Mouse (Mus musculus): Measurements from ENCODE around the gene Dcakd.
"Not testable (repeated sequence)": the region's sequence is repeated elsewhere in the genome, so short reads cannot be mapped to it uniquely, and the experiment has no call there.

The Dcakd gene

DNA sequence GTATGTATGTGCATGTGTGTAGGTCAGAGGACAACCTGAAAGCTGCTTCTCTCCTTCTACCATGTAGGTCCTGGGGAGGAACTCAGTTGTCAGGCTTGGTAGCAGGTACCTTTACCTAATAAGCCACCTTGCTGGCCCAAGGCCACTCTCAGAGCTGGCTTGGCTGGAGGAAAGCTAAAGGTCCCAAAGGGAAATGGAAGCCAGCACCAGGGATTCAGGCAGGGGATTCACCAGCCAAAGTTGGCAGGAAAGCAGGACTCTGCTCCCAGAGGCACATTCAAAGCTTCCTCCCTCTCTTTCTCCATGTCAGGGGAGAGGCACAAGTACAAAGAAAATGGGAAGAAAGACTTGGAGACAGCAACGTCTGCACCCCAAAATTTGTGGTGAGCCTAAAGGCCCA lies 23.3 kb downstream of the Dcakd start:
- no peak for DNase-seq

DNA sequence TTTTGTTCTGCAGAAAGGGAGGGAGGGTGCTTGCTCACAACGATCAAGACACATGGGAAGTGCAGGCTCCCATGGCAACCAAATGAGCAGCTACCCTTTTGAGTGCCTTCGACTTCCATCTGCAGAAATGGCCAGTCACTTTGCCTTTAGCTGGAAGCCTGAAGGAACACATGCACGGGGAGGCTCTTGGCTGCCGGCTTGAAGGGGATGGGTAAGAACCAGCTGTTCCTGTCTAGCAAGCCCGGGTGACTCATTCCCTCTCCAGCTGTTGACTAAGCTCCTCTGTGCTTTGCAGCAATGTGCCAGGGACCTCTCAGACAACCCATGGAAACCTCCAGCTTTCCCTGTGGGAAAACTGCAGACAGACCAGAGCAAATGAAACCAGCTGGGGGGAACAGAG lies 24.9 kb downstream of the Dcakd start:
- DNase-seq, result peak; percentile 76 to 82

DNA sequence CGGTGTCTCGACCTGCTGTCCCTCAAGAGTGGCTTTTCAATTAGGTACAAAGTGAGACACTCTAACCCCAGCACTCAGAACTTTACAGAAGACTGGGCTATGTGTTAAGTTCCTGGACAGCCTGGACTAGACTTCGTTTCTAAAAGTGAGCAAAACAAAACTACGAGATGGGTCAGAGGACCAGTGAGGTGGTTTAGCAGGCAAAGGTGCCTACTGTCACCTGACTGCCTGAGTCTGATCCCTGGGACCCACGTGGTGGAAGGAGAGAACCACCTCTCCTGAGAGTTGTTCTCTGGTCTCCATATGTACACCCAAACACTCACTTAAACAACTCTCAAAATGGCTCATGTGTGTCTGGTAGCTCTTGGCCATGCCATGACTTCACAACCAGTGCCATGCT lies 27.1 kb downstream of the Dcakd start:
- DNase-seq, result no peak

DNA sequence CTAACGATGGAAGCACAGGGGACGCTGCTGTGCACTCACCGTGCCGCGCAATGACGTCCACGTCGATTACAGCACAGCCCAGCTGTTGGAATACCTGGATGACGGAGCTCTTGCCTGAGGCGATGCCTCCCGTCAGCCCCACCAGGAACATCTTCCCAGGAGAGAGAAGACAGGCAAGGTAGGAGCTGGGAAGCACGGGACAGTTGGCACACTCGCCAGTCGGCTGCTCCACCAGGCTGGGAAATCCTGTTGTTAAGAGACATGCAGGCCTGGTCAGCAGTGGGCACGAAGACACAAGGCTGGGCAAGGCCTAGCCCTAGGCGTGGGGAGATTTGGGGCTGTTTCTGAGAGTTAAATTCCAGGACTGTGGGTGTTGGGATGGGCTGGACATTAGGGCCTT lies 28.0 kb downstream of the Dcakd start:
- no peak for DNase-seq

DNA sequence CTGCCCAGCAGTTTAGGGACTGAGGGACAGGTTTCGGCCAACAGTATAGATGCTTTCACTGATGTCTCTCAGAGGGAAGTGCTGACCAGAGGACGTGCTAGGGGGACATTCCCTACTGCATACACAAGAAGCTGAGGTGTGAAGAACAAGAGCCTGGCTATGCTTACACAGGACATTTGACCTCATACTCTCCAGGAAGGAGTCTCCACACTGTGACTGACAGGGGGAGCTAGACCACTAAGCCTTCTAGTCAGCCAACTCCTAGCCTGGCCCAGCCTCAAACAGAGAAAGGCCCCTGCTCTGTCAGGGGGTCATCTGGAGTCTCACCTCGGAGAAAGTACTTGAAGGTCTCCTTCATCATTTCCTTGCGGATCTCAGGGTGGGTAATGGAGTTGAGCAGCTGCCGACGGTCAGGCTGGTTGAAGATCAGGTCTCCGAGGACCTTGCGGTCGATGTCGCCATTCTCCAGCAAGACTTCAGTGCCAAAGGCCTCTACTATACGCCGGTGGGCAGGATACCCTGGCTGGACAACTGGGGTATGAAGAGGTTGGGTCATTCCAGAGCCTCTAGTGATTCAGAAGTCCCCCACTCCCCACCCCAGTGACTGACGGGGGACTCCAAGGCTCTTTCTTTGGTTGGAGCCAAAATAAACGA lies 28.7 kb downstream of the Dcakd start:
- no peak for DNase-seq

DNA sequence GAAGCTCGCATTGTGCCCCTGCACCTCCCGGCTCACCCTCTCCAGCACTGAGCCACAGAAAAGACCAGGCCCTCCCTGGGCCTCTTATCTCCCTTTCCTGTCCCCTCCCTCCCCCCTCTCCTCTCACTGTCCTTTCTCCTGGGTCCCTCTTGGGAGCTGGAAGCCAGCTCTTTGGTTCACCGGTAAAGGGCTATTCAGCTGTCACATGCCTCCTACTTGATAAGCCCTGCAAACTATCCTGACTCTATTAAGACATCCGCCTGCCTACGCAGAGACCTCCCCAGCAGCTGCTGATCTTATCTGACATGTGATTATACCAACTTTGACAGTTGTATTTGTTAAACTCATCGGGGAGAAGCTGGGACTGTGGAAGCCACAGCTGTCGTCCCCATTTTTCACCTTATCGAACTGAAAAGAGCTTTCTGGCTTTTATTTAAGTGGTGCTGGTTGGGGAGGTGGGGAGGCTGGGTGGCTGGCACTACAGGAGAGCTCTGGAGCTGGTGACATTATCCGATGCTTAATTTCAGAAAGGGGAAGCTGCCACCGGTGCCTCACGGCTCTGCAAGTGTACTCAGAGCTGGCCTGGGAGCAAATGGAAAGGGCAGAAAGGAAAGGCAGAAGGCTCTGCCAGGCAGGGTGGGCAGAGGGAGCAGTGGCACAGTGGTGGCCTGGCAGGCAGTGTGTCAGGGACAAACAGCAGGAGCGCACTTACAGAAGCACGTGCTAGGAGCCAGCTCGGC lies 29.4 kb downstream of the Dcakd start:
- no peak for DNase-seq

DNA sequence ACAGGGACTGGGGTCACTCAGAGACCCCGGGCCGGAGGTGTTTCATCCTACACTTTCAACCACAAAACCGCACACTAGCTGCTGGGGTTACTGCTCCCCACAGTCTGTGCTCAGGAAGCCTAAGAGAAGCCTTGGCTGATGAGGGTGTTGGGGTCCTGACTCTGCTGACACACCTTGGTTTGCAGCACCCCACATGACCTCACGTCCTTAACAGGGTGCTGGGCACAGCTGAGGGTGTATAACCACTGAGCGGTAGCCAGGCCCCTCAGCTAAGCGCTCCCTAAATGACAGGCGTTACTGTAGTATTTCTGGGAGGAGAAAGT lies 29.9 kb downstream of the Dcakd start:
- DNase-seq, result no peak

DNA sequence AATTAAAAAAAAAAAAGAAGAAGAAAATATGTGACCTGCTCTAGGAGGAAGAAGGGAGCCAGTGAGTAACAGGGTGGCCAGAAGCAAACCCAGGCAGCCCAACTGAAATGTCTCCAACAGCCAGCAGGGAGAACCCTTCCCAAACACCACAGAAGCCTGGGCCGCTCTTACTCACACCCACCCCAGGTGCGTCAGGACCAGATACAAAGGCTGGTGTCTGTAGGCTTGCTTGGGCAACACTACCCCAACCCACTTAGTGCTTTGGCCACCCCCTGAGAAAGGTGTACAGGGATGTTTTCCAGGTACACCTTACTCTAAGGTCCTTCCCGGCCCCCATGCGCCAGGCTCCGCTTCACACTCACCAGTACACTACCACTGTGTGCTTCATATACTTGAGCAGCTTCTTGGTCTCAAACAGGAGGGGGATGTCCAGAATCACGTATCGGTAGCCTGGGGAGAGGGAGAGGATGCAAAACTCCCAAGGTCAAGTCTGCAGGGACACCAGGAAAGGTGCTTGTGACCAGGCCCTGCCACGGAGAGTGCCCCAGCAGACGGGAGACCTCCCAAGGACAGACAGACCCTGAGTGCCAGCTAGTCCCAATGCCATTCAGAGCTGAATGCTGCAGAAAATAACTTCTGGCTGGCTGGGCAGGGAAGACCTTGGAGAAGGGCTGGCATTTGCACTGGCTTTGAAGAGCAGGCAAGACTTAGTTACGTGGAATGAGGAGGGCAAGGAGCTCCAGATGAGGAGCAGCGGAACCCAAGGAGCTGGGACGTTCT lies 31.0 kb downstream of the Dcakd start:
- DNase-seq, result no peak

DNA sequence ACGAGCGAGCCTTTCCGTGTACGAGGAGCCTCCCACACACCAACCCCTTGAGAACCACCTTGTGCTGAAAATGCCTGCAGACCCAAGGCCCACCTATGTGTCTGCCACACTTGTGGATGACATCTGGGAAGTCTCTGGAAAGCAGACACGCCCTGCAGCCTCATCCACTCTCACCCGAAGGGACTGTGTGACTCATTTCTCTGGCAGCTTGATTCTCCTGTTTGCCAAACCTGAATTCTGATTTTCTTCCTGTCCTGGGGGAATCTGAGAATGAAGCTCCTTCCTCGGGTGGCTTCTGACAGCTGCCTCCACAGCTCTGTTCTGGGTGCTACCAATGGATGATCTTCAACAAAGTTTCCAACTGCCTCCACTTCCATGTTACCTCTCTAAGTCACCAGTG lies 31.7 kb downstream of the Dcakd start:
- DNase-seq, result no peak

DNA sequence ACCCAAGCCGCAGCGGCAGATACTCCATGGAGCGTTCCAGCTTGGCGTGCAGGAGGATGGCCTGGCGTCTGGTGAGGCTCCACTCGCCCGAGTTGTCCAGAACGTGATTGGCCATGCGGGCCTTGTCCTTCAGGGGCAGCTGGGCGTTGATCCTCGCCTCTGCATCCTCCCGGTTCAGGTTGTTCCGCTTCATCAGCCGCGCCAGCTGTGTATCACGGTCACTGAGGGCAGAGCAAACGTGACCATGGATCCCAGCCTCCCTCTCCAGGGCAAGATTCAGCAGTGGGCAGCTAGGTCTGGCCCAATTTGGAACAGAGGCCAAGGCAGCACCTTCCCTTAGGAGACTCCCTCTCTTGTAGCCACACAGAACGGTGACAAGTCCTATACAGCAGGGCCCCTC lies 33.2 kb downstream of the Dcakd start:
- DNase-seq, result peak; percentile 45 to 56

DNA sequence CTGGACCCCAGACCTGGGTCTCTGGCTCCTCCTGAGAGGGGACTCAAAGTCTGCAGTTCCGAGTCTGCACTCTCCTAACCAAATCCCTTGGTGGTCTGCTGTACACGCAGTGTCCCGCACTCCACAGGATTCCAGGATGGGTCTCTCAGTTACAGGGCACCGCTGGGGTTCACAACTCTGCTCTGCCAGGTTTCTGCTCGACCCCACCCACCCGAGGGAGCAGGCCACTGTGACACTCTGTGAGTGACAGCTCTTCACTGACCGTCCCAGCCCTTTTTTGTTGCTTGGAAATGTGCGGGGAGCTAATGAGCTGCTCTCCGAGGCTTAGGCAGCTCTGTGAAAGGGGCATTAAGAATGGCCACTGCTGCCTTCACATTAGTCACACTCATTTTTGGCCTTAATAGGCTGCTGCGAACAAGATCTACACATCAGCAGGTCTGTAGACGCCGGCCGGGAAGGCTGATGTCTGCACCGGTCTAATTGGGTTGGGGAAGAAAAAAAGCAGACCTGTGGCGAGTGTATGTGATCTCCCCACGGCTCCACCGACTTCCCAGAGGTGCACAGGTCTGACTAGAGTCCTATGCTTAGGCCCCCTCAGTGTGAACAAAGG lies 34.6 kb downstream of the Dcakd start:
- no peak for DNase-seq

DNA sequence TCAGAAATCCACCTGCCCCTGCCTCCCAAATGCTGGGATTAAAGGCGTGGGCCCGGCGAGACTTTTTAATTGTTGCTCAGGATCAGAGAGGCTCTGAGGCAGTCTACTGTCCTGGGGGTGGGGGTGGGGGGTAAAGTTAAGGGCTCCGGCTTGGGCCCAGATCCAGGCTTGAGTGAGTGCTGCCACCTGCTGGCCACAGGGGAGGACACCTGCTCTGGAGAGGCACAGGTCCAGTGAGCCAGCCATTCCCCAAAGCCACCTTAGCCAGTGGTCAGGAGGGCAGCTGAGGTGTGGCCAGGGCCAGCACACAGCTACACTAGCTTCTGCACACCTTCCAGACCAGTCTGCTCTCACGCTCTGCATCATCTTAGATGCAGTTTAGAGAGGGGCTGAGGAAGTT lies 35.2 kb downstream of the Dcakd start:
- DNase-seq, result peak; percentile 90 to 91

DNA sequence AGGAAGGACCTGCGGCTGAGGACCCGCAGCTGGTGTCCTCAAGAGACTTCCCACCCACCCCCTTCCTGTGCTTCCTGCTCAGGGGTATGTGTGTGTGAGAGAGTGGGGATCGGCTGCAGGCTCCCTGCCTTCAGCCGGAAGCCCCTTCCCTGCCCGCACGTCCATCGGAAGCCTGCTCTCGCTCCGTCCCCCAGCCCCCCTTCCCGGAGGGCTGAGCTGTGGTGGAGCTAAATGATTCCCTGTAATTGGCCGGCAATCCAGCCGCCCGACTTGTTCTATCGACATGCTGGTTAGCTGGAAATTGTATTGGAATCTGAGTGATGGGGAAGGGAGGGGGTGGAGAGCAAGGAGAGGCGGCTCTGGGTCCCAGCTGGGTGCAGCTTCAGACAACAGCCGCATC lies 36.5 kb downstream of the Dcakd start:
- DNase-seq, result peak; percentile 61 to 66

DNA sequence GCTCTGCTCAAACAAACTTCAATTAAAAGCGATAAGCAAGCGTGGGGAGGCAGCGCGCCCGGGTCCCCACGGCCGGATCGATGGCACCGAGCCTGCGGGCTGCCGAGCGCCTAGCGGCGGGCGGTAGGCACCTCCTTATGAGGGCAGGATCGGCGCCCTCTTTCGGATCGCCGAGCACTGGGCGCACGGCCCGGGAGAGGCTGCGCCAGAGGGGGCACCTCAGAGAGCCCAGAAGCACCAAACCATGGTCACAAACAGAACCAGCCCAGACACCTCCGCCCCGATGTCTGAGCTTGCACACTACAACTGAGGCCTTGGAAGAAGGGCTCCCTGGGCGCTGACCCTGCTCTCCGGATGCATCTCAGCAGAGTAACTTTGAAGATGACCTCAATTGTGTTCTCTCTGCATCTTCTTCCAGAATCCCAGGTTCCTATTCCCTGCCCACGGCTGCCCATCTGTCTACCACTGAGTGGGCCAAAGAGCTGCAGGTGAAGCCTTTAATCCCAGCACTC lies 37.9 kb downstream of the Dcakd start:
- DNase-seq, result peak; percentile 58 to 69

DNA sequence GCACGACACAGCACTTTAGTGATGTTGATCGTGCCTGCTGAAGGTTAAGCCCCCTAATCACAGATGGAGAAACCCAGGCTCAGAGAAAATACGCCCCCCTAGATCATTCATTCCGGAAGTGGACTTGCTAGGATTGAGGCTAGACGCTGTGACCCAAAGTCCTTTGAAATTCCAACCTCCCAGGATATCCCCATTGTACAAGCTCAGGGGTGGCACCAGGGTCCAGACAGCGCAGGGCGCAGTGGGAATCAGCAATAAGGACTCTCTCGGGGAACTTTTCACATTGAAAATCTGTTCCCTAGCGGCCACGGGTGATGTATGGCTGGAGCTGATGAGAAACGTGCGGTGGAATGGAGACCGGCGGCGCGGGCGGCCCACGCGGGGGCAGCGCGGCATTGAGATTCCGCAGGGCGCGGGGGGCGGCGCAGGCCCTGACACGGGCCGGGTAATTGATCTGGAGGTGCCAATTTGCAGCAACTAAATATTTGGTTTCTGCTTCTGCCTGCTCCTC lies 38.4 kb downstream of the Dcakd start:
- DNase-seq, result peak; percentile 27 to 56

DNA sequence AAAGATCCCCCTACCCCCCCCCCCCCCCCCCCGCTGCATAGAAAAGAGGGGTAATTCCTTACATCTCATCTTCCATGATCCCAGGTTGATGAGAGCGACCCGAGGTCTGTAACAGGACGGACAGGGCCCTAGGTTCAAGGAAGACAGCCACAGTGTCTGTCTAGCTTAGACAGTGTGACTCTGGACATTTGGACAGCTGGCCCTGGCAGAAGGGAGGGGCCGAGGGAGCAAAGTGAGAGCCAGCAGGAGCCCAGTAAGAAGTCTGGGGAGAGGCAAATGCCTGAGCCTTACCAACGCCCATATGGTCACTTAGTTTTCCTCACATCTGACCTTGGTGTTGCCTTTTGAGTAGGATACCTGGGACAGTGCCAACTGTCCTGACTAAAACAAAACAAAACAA lies 43.0 kb downstream of the Dcakd start:
- no peak for DNase-seq

DNA sequence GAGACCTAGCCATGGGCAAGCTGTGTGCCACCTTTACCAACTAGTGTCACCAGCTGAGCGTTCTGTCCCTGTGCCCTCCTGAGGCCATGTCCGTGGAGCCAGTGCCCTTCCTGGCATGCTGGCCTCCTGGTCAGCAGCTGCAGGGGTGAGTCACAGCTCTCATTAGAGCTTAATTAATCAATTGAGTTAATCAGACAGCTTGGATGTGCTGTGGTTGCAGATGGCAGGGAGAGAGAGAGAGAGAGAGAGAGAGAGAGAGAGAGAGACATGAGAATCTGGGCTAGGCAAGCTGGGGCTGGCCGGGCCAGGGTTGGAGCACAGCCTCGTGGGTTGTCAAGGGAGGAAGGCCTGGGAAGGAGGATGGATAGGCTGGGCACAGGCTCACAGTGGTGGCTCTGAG lies 43.5 kb downstream of the Dcakd start:
- DNase-seq, result no peak

DNA sequence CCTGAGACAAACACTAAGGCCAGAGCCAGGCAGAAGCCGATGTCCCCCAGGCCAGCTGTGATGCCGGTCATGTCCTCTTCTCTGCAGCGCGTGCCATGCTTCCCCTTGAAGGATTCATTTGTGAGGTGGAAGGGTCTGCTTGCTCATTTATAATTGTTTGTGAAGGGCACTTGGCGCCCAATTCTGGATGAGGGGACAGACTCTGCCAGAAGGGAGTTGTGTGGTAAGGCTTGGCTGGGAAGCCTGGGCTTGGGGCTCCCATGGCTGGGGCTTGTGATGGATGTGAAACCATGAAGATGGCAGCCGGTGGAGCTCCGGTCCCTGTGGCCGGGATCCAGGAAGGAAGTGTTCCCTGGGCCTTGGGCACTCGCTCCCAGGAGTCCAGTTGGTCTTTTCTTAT lies 44.0 kb downstream of the Dcakd start:
- DNase-seq, result no peak

DNA sequence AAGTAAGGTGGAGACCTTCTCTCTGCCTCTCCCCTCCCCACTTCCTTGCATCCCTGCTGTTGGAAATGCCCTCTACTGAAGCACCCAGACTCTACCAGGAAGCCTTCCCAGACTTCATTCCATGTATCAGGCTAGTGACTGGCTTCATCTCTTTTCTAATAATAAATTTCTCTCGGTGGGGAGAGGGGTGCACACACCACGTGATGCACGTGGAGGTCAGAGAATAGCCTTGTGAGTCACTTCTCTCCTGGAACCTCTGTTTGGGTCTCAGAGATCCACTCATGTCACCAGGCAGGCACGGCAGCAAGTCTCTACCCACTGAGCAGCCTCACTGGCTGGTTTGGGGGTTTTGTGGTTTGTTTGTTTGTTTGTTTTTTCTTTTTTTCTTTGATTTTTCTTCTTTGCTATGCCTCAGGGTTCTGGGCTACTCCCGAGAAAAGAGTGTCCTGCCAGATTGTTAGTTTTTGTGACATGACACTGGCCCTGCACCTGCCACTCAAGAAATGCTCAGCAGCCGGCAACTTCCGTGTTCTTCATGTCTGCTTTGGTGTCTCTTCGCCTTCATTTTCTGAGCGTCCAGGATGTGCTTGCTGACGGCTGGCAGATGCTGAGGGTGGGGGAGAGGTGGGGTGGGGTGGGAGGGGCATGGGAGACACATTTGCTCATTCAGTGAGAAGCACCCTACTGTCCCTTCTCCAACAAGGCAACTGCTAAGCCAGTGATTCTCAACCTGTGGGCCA lies 46.8 kb downstream of the Dcakd start:
- DNase-seq, result no peak

DNA sequence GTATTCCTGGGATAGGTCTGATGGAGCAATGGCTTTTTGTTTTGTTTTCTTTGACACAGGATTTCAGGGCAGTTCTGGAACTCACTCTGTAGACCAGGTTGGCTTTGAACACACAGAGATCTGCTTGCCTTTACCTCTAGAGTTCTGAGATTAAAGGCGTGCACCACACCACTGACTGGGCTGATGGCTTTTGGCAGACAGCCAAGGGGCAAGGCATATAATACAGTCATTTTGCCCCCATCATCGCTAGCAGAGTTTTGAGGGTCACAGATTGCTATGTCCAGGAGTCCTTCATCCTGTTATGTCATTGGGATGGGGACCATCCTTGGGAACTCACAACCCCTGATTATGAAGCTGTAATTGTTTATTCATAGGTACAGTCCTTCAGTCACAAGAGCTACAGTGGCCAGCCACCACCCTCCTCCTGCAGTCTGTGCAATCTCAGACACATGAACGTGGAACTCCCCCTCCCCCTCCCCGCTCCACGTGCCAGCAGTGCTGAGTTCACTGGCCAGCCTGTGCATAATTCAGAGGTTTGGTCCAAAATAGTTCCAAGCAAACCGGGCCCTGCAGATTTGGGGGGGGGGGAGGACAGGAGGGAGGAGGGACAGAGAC lies 50.0 kb downstream of the Dcakd start:
- DNase-seq, result no peak

DNA sequence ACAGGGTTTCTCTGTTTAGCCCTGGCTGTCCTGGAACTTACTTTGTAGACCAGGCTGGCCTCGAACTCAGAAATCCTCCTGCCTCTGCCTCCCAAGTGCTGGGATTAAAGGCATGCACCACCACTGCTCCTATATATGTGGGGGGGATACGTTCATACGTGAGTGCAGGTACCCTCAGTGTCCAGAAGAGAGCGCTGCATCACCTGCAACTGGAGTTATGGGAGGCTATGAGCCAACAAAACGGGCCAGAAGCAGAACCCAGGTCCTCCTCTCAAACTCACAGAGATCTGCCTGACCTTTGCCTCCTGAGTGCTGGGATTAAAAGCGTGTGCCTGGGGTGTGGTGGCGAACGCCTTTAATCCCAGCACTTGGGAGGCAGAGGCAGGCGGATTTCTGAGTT lies 52.2 kb downstream of the Dcakd start:
- DNase-seq, result not testable (repeated sequence)

DNA sequence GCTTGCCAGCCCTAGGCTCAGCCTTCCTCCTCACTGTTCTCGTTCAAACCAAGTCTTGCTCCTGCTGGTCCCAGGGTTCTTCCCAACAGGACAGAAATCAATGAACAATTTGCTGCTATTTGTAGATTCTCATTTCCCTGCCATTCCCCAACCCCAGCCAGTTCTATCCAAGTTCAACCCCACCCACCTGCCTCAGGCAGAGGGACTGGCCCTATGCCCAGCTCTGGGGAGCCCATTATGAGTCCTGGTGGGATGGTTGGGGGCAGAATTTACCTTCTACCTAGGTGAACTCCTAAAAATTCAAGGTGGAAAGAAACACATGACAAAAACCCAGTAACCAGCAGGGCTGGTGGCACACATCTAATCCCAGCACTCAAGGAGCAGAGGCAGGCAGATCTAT lies 55.8 kb downstream of the Dcakd start:
- DNase-seq, result no peak
